Mouse (Mus musculus) embryonic facial prominence, embryonic 10.5 days (tissue): ENCODE results near the gene Dnajc3. TPM values are rescaled to one million over a fixed set of nuclear protein-coding genes. Genes with fewer than 3 reads are reported as not detected.

Source experiments
- DNase-seq: peaks from one replicate; pipeline ENCODE4 v3.0.0-alpha.2; 2017; ENCODE audit warnings: low spot score
- H3K27ac ChIP-seq: fragments of 300-500 bp; sonication (generic); replicated peaks from 2 replicates; pipeline ENCODE4 v1.5.1; 2016; ENCODE audit warnings: mild to moderate bottlenecking
- H3K27me3 ChIP-seq: fragments of 300-500 bp; sonication (generic); replicated peaks from 2 replicates; pipeline ENCODE4 v1.6.1; 2016; ENCODE audit warnings: low read depth, mild to moderate bottlenecking; ENCODE audit not compliant: poor library complexity, severe bottlenecking
- H3K36me3 ChIP-seq: fragments of 300-500 bp; sonication (generic); replicated peaks from 2 replicates; pipeline ENCODE4 v1.6.1; 2016; ENCODE audit warnings: mild to moderate bottlenecking, moderate library complexity
- H3K4me1 ChIP-seq: fragments of 300-500 bp; sonication (generic); 2 replicates; pipeline ENCODE4 v1.6.1; 2016
- H3K4me3 ChIP-seq: fragments of 300-500 bp; sonication (generic); 2 replicates; pipeline ENCODE4 v1.5.1; 2016; ENCODE audit warnings: mild to moderate bottlenecking, moderate library complexity
- H3K9me3 ChIP-seq: fragments of 300-500 bp; sonication (generic); 2 replicates; pipeline ENCODE4 v1.6.1; 2016; ENCODE audit warnings: mild to moderate bottlenecking
- WGBS: fragments of 180-500 bp; shearing (Covaris S2); methylation state at CpG from one replicate; pipeline ENCODE4 v1.1.7; 2016; 5-methylcytosine and 5-hydroxymethylcytosine counted together
- polyA plus RNA-seq: library from polyadenylated mRNA; unstranded; fragments of >200 nt; fragmentation: Nextera tagmentation; extraction: Ambion mirVana; gene quantifications from 2 replicates; pipeline ENCODE4 v1.2.1, GENCODE M21; 2016

Gene Dnajc3
- 32.8 and 36.4 TPM in 2 replicates for polyA plus RNA-seq

GRCm38 (mm10) chr14:118937533-118938492 is at the start of gene Dnajc3:
Gene Dnajc3 (plus strand): TSS chr14:118937976.
- Histone ChIP-seq H3K27ac (peak within 1 kb of the TSS; percentile 96), H3K4me3 (peak within 1 kb of the TSS; percentile 100), H3K4me1 (peaks cover 56% of the 10 kb centered on the region), H3K27me3 (no peaks in the 10 kb centered on the region), H3K36me3 (no peaks in the 10 kb centered on the region), H3K9me3 (no peaks in the 10 kb centered on the region)
- WGBS, result under 1% methylated on average over 124 of the region's 124 CpGs
- peak; percentile 100 for DNase-seq

GRCm38 (mm10) chr14:118890101-118890500 is 47.7 kb upstream of the Dnajc3 start:
- H3K36me3 ChIP-seq, result peaks cover 96% of the 10 kb centered on the region
- H3K27me3 ChIP-seq, result no peaks in the 10 kb centered on the region
- no peaks in the 10 kb centered on the region for H3K4me1 ChIP-seq
- 88% methylated on average over 4 of the region's 4 CpGs for WGBS
- H3K27ac ChIP-seq, result no peak overlapping the region
- H3K4me3 ChIP-seq, result no peak overlapping the region
- H3K9me3 ChIP-seq, result no peaks in the 10 kb centered on the region
- DNase-seq, result no peak

GRCm38 (mm10) chr14:118895228-118895627 is 42.5 kb upstream of the Dnajc3 start:
- Histone ChIP-seq H3K4me1 (no peaks in the 10 kb centered on the region), H3K27ac (no peak overlapping the region), H3K4me3 (no peak overlapping the region), H3K36me3 (peaks cover 98% of the 10 kb centered on the region), H3K27me3 (no peaks in the 10 kb centered on the region), H3K9me3 (no peaks in the 10 kb centered on the region)
- 88% methylated on average over 7 of the region's 7 CpGs for WGBS
- DNase-seq, result no peak

DNA sequence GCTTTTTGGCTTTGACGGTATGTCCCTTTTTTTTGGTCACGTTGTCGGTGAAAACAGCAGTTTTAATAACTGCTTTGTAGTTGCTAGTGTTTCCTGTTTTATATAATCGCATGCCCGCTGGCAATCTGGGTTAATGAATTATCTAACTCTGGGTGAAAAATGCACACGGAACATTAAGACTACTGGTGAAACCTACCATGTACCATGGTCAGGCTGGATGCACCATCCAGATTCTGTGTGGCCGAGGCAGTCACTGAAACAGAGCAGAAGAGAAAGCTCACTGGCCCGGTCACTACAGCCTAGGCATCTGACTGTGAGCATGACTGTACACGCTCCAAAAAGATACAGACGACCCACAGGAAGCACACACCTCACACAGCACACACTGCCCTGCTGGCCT is 42.1 kb upstream of the Dnajc3 start:
- H3K4me3 ChIP-seq, result no peak overlapping the region
- no peaks in the 10 kb centered on the region for H3K4me1 ChIP-seq
- H3K27me3 ChIP-seq, result no peaks in the 10 kb centered on the region
- 96% methylated on average over 10 of the region's 10 CpGs for WGBS
- no peaks in the 10 kb centered on the region for H3K9me3 ChIP-seq
- no peak overlapping the region for H3K27ac ChIP-seq
- H3K36me3 ChIP-seq, result peaks cover 99% of the 10 kb centered on the region
- no peak for DNase-seq

DNA sequence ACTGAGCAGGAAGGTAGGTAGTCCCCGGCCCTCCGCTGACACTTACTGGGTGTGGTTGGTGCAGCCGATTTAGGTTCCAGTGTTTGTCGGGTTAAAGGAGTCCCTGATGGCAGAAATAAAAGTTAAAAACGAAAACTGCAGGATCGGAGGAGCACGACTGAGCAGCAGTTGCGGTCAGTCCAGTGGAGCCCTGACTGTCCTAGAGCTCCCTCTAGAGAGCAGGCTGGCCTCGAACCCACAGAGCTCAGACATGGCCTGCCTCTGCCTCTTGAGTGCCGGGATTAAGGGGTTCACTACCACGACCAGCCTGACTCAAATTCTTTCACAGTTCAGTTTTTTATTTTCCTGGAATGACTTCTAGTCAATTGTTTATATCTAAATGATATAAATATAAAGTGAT is 37.8 kb upstream of the Dnajc3 start:
- Histone ChIP-seq H3K4me1 (peaks cover 9% of the 10 kb centered on the region), H3K27ac (no peak overlapping the region), H3K36me3 (peaks cover 100% of the 10 kb centered on the region), H3K4me3 (no peak overlapping the region), H3K9me3 (peaks cover 10% of the 10 kb centered on the region; the same call in 1 of the 2 replicates), H3K27me3 (no peaks in the 10 kb centered on the region)
- no peak for DNase-seq
- WGBS, result 86% methylated on average over 11 of the region's 11 CpGs

GRCm38 (mm10) chr14:118900911-118901310 is 36.9 kb upstream of the Dnajc3 start:
- no peak for DNase-seq
- no peak overlapping the region for H3K27ac ChIP-seq
- no peak overlapping the region for H3K4me3 ChIP-seq
- peaks cover 98% of the 10 kb centered on the region for H3K36me3 ChIP-seq
- H3K4me1 ChIP-seq, result peaks cover 9% of the 10 kb centered on the region
- WGBS, result 98% methylated on average over 1 of the region's 1 CpGs
- H3K27me3 ChIP-seq, result no peaks in the 10 kb centered on the region
- H3K9me3 ChIP-seq, result peaks cover 10% of the 10 kb centered on the region; the same call in 1 of the 2 replicates

- Histone ChIP-seq H3K27me3 (no peaks in the 10 kb centered on the region), H3K4me1 (peaks cover 9% of the 10 kb centered on the region), H3K27ac (no peak overlapping the region), H3K9me3 (peaks cover 10% of the 10 kb centered on the region; the same call in 1 of the 2 replicates), H3K36me3 (peaks cover 98% of the 10 kb centered on the region), H3K4me3 (no peak overlapping the region)
- DNase-seq, result no peak
- 92% methylated on average over 3 of the region's 3 CpGs for WGBS
Observed at GRCm38 (mm10) chr14:118903397-118903796, 34.4 kb upstream of the Dnajc3 start.

GRCm38 (mm10) chr14:118903867-118904562 is 33.8 kb upstream of the Dnajc3 start:
- DNase-seq, result no peak
- Histone ChIP-seq H3K9me3 (peaks cover 10% of the 10 kb centered on the region; the same call in 1 of the 2 replicates), H3K4me1 (peaks cover 9% of the 10 kb centered on the region), H3K27me3 (no peaks in the 10 kb centered on the region), H3K4me3 (no peak overlapping the region), H3K36me3 (peaks cover 98% of the 10 kb centered on the region), H3K27ac (no peak overlapping the region)
- whole genome bisulfite sequencing, result 58% methylated on average over 6 of the region's 6 CpGs

- H3K27me3 ChIP-seq, result no peaks in the 10 kb centered on the region
- H3K9me3 ChIP-seq, result no peaks in the 10 kb centered on the region
- 85% methylated on average over 8 of the region's 8 CpGs for WGBS
- no peak overlapping the region for H3K4me3 ChIP-seq
- peaks cover 13% of the 10 kb centered on the region for H3K4me1 ChIP-seq
- no peak overlapping the region for H3K27ac ChIP-seq
- no peak for DNase-seq
- H3K36me3 ChIP-seq, result peaks cover 98% of the 10 kb centered on the region
Observed at GRCm38 (mm10) chr14:118907592-118907991, 30.2 kb upstream of the Dnajc3 start.

GRCm38 (mm10) chr14:118909872-118910271 is 27.9 kb upstream of the Dnajc3 start:
- H3K9me3 ChIP-seq, result no peaks in the 10 kb centered on the region
- WGBS, result 68% methylated on average over 8 of the region's 8 CpGs
- peaks cover 98% of the 10 kb centered on the region for H3K36me3 ChIP-seq

GRCm38 (mm10) chr14:118910332-118911222 is 27.2 kb upstream of the Dnajc3 start:
- H3K36me3 ChIP-seq, result peaks cover 96% of the 10 kb centered on the region
- no peak overlapping the region for H3K27ac ChIP-seq
- peak; percentile 63 for DNase-seq
- no peaks in the 10 kb centered on the region for H3K9me3 ChIP-seq
- peaks cover 16% of the 10 kb centered on the region for H3K4me1 ChIP-seq
- 63% methylated on average over 29 of the region's 29 CpGs for WGBS
- H3K27me3 ChIP-seq, result no peaks in the 10 kb centered on the region
- H3K4me3 ChIP-seq, result no peak overlapping the region

More at GRCm38 (mm10) chr14:118909872-118910271, 27.9 kb upstream of the Dnajc3 start:
- DNase-seq, result peak; percentile 37
- no peak overlapping the region for H3K4me3 ChIP-seq
- H3K27me3 ChIP-seq, result no peaks in the 10 kb centered on the region
- H3K4me1 ChIP-seq, result peaks cover 16% of the 10 kb centered on the region
- H3K27ac ChIP-seq, result no peak overlapping the region

- Histone ChIP-seq H3K27me3 (no peaks in the 10 kb centered on the region), H3K27ac (no peak overlapping the region), H3K9me3 (no peaks in the 10 kb centered on the region), H3K36me3 (peaks cover 98% of the 10 kb centered on the region), H3K4me1 (peaks cover 16% of the 10 kb centered on the region), H3K4me3 (no peak overlapping the region)
- 84% methylated on average over 6 of the region's 6 CpGs for WGBS
- no peak for DNase-seq
Observed at GRCm38 (mm10) chr14:118911521-118911920, 26.3 kb upstream of the Dnajc3 start.
